Comparison of ENCODE assay signal across 8 mouse cellular contexts in the genomic region with DNA sequence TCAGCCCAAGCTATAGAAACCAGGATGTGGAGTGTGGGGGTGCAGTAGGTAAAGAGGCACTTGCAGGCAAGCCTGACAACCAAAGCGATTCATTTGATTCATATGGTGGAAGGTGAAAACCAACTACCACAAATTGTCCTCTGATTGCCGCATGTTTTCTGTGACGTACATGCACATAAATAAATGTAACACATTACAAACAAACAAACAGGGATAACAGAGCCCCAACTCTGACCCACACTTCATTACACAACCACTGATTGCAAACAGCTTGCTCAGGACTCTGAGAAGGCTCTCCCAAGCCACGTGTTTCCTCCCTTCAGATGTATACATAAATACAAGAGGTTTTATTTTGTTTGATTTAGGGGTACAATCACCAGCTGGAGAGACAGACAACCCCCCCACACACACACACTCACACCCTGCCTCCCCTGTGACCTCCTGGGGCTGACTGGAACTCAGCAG. TPM values are rescaled to one million over a fixed set of nuclear protein-coding genes. Genes with fewer than 3 reads are reported as not detected.
A peak's percentile ranks its signal among the peaks of the same experiment; 100 is the strongest.
DNase-seq lines count a peak whose midpoint lies in the region; ATAC-seq and TF ChIP-seq lines count a peak whose summit lies in the region.

No protein-coding gene starts in this region.

- peak overlapping the region; percentile 83 for H3K4me2 ChIP-seq in forebrain, embryonic 11.5 days (ENCODE audit: low read depth, low read length, severe bottlenecking)
- peak overlapping the region; percentile 97 for H3K4me2 ChIP-seq in liver, embryonic 12.5 days
- peak overlapping the region; percentile 73 for H3K4me2 ChIP-seq in stomach, embryonic 16.5 days (ENCODE audit: low read depth, low read length)

- H3K79me2 ChIP-seq in C2C12 (ENCODE audit: control insufficient read depth, insufficient read depth) = no peaks in the 10 kb centered on the region

- no peaks in the 10 kb centered on the region for H3K27me3 ChIP-seq in C2C12 (ENCODE audit: control insufficient read depth, insufficient read depth, insufficient read length)
- H3K27me3 ChIP-seq in forebrain, embryonic 11.5 days (ENCODE audit: control insufficient read depth, insufficient read depth, low read length) = no peaks in the 10 kb centered on the region
- H3K27me3 ChIP-seq in liver, embryonic 12.5 days (replicated peaks) = peaks cover 42% of the 10 kb centered on the region
- no peaks in the 10 kb centered on the region for H3K27me3 ChIP-seq in stomach, embryonic 16.5 days (ENCODE audit: control insufficient read depth, insufficient read depth, low read length)

- H3K9ac ChIP-seq in forebrain, embryonic 11.5 days (ENCODE audit: low read length) = peak overlapping the region; percentile 88
- H3K9ac ChIP-seq in liver, embryonic 12.5 days = peak overlapping the region; percentile 76; the same call in 1 of the 2 replicates
- H3K9ac ChIP-seq in stomach, embryonic 16.5 days (ENCODE audit: low read length) = peak overlapping the region; percentile 90

- peaks cover 8% of the 10 kb centered on the region for H3K36me3 ChIP-seq in C2C12 (ENCODE audit: control insufficient read depth, insufficient read depth)
- peaks cover 6% of the 10 kb centered on the region; the same call in 1 of the 2 replicates for H3K36me3 ChIP-seq in forebrain, embryonic 11.5 days (ENCODE audit: control insufficient read depth, insufficient read depth, low read length)
- peaks cover 30% of the 10 kb centered on the region for H3K36me3 ChIP-seq in liver, embryonic 12.5 days
- H3K36me3 ChIP-seq in stomach, embryonic 16.5 days (ENCODE audit: control insufficient read depth, insufficient read depth, low read length) = peaks cover 13% of the 10 kb centered on the region

- no peak for TF ChIP-seq CTCF in gastrocnemius, adult 2 months (IDR thresholded peaks at IDR 0.05)
- no peak for TF ChIP-seq CTCF in C2C12 (IDR thresholded peaks at IDR 0.05; ENCODE audit: control insufficient read depth, insufficient read depth, insufficient read length)

- no peaks in the 10 kb centered on the region for H3K79me3 ChIP-seq in C2C12 (ENCODE audit: low read depth)

- H3K4me1 ChIP-seq in forebrain, embryonic 11.5 days (replicated peaks; ENCODE audit: control insufficient read depth, insufficient read depth, low read length) = peaks cover 10% of the 10 kb centered on the region; the same call in 1 of the 2 replicates
- H3K4me1 ChIP-seq in liver, embryonic 12.5 days = peaks cover 27% of the 10 kb centered on the region
- peaks cover 21% of the 10 kb centered on the region for H3K4me1 ChIP-seq in stomach, embryonic 16.5 days (ENCODE audit: control insufficient read depth, insufficient read depth, low read length)

- H3K4me3 ChIP-seq in gastrocnemius, adult 2 months = peak overlapping the region; percentile 87
- peak overlapping the region; percentile 49 for H3K4me3 ChIP-seq in C2C12 (ENCODE audit: insufficient read depth, poor library complexity, severe bottlenecking)
- peak overlapping the region; percentile 94 for H3K4me3 ChIP-seq in forebrain, embryonic 11.5 days (ENCODE audit: low read depth, low read length)
- H3K4me3 ChIP-seq in liver, embryonic 12.5 days = peak overlapping the region; percentile 77
- peak overlapping the region; percentile 72 for H3K4me3 ChIP-seq in stomach, embryonic 16.5 days (replicated peaks; ENCODE audit: low read length)

- DNase-seq in gastrocnemius, adult 2 months = no peak
- no peak for DNase-seq in gastrocnemius, adult 18-20 months (ENCODE audit: low spot score)
- DNase-seq in forebrain, embryonic 11.5 days (ENCODE audit: low spot score) = no peak
- no peak for DNase-seq in left cerebral cortex, adult 9 months (ENCODE audit: low spot score in 2 of 2)
- no peak for DNase-seq in spleen, postnatal 14 days (ENCODE audit: low spot score in 2 of 2)

- WGBS in forebrain, embryonic 11.5 days = 62% methylated on average over 4 of the region's 4 CpGs
- 43% methylated on average over 4 of the region's 4 CpGs for WGBS in liver, embryonic 12.5 days (ENCODE audit: insufficient replicate concordance)
- WGBS in stomach, embryonic 16.5 days = 24% methylated on average over 4 of the region's 4 CpGs

- intact Hi-C loops in gastrocnemius, adult 2 months (cut with DNase I) = loop anchor here (1.0 to 5.0 kb wide), 3 partner anchors 15 to 228 kb away; partner anchors contain the start of gene Hddc3

- no peaks in the 10 kb centered on the region for H3K9me3 ChIP-seq in forebrain, embryonic 11.5 days (ENCODE audit: control insufficient read depth, low read length)
- no peaks in the 10 kb centered on the region for H3K9me3 ChIP-seq in liver, embryonic 12.5 days (replicated peaks)
- H3K9me3 ChIP-seq in stomach, embryonic 16.5 days (replicated peaks; ENCODE audit: control insufficient read depth, low read length) = no peaks in the 10 kb centered on the region

- no peak for ATAC-seq in forebrain, embryonic 11.5 days (replicated peaks; ENCODE audit: low FRiP score)
- no peak for ATAC-seq in liver, embryonic 12.5 days
- ATAC-seq in stomach, embryonic 16.5 days (ENCODE audit: insufficient read depth, low FRiP score) = no peak

- peak overlapping the region; percentile 93 for H3K27ac ChIP-seq in gastrocnemius, adult 2 months
- H3K27ac ChIP-seq in forebrain, embryonic 11.5 days (ENCODE audit: low read depth, low read length) = no peak overlapping the region
- H3K27ac ChIP-seq in liver, embryonic 12.5 days = peak overlapping the region; percentile 57
- H3K27ac ChIP-seq in stomach, embryonic 16.5 days (ENCODE audit: low read length) = peak overlapping the region; percentile 77

- peak overlapping the region; percentile 88 for H3ac ChIP-seq in C2C12 (ENCODE audit: control insufficient read depth, insufficient read length, low read depth)

TF ChIP-seq in C2C12, 6 proteins besides CTCF, POLR2A, EP300 and RAD21:
- no peak for TF ChIP-seq USF1 (IDR thresholded peaks at IDR 0.05; ENCODE audit: low read depth)

RNA-seq across cellular contexts. Expression of gene Man2a2, which starts 1.2 kb away (rescaled TPM):
- 100 to 1,000 TPM; 111 to 161 TPM for total RNA-seq in gastrocnemius, adult 2 months (2021)
- 100 to 1,000 TPM; 132 to 136 TPM for total RNA-seq in gastrocnemius, adult 18-20 months (2021)
- 21.5 TPM for polyA plus RNA-seq in C2C12 (2012; fragmentation: generic; extraction: Trizol)
- polyA plus RNA-seq in forebrain, embryonic 11.5 days (2014; fragmentation: Nextera tagmentation; extraction: Ambion mirVana) = 16.1 and 18.8 TPM in 2 replicates
- polyA plus RNA-seq in liver, embryonic 12.5 days (2016; fragmentation: Nextera tagmentation; extraction: Ambion mirVana) = 5.8 and 6.5 TPM in 2 replicates
- polyA plus RNA-seq in stomach, embryonic 16.5 days (2015; fragmentation: Nextera tagmentation; extraction: Ambion mirVana) = 13.8 and 14.7 TPM in 2 replicates

RNA-seq across cellular contexts. Expression of gene Fes, which starts 17.7 kb away (rescaled TPM):
- 1 to 10 TPM; 2.6 to 3.9 TPM for total RNA-seq in gastrocnemius, adult 2 months (2021)
- total RNA-seq in gastrocnemius, adult 18-20 months (2021) = 1 to 10 TPM; 2.0 to 3.5 TPM
- 0.82 TPM for polyA plus RNA-seq in C2C12 (2012; fragmentation: generic; extraction: Trizol)
- 7.7 and 8.3 TPM in 2 replicates for polyA plus RNA-seq in forebrain, embryonic 11.5 days (2014; fragmentation: Nextera tagmentation; extraction: Ambion mirVana)
- 10.3 and 11.4 TPM in 2 replicates for polyA plus RNA-seq in liver, embryonic 12.5 days (2016; fragmentation: Nextera tagmentation; extraction: Ambion mirVana)
- 12.3 and 13.8 TPM in 2 replicates for polyA plus RNA-seq in stomach, embryonic 16.5 days (2015; fragmentation: Nextera tagmentation; extraction: Ambion mirVana)

RNA-seq across cellular contexts. Expression of gene Hddc3, which starts 27.1 kb away (rescaled TPM):
- total RNA-seq in gastrocnemius, adult 2 months (2021) = 10 to 100 TPM; 23.6 to 26.1 TPM
- 10 to 100 TPM; 28.8 to 31.7 TPM for total RNA-seq in gastrocnemius, adult 18-20 months (2021)
- polyA plus RNA-seq in C2C12 (2012; fragmentation: generic; extraction: Trizol) = 55.9 TPM
- polyA plus RNA-seq in forebrain, embryonic 11.5 days (2014; fragmentation: Nextera tagmentation; extraction: Ambion mirVana) = 23.8 and 31.0 TPM in 2 replicates
- 5.1 and 6.8 TPM in 2 replicates for polyA plus RNA-seq in liver, embryonic 12.5 days (2016; fragmentation: Nextera tagmentation; extraction: Ambion mirVana)
- 13.4 and 17.7 TPM in 2 replicates for polyA plus RNA-seq in stomach, embryonic 16.5 days (2015; fragmentation: Nextera tagmentation; extraction: Ambion mirVana)

RNA-seq across cellular contexts. Expression of gene Unc45a, which starts 29.2 kb away (rescaled TPM):
- total RNA-seq in gastrocnemius, adult 2 months (2021) = 10 to 100 TPM; 12.3 to 12.7 TPM
- total RNA-seq in gastrocnemius, adult 18-20 months (2021) = 10 to 100 TPM in 1 of 2 experiments, 1 to 10 TPM in 1; 9.9 to 10.1 TPM
- polyA plus RNA-seq in C2C12 (2012; fragmentation: generic; extraction: Trizol) = 46.9 TPM
- polyA plus RNA-seq in forebrain, embryonic 11.5 days (2014; fragmentation: Nextera tagmentation; extraction: Ambion mirVana) = 31.1 and 36.1 TPM in 2 replicates
- polyA plus RNA-seq in liver, embryonic 12.5 days (2016; fragmentation: Nextera tagmentation; extraction: Ambion mirVana) = 17.1 and 17.3 TPM in 2 replicates
- polyA plus RNA-seq in stomach, embryonic 16.5 days (2015; fragmentation: Nextera tagmentation; extraction: Ambion mirVana) = 44.5 and 48.1 TPM in 2 replicates

RNA-seq across cellular contexts. Expression of gene Furin, which starts 35.2 kb away (rescaled TPM):
- 10 to 100 TPM; 48.5 to 49.0 TPM for total RNA-seq in gastrocnemius, adult 2 months (2021)
- total RNA-seq in gastrocnemius, adult 18-20 months (2021) = 10 to 100 TPM; 52.8 to 53.9 TPM
- 63.6 TPM for polyA plus RNA-seq in C2C12 (2012; fragmentation: generic; extraction: Trizol)
- 6.0 and 6.2 TPM in 2 replicates for polyA plus RNA-seq in forebrain, embryonic 11.5 days (2014; fragmentation: Nextera tagmentation; extraction: Ambion mirVana)
- polyA plus RNA-seq in liver, embryonic 12.5 days (2016; fragmentation: Nextera tagmentation; extraction: Ambion mirVana) = 5.6 and 5.9 TPM in 2 replicates
- polyA plus RNA-seq in stomach, embryonic 16.5 days (2015; fragmentation: Nextera tagmentation; extraction: Ambion mirVana) = 8.7 and 9.5 TPM in 2 replicates
